Mouse (Mus musculus) kidney, embryonic 16.5 days (tissue): ENCODE results near the gene Itm2b. TPM values are rescaled to one million over a fixed set of nuclear protein-coding genes. Genes with fewer than 3 reads are reported as not detected.

Experiments used
- ATAC-seq: fragments of 200-750 bp; cut with Nextera tagmentation; 2 replicates; pipeline ENCODE4 v1.8.0; 2017; ENCODE audit warnings: moderate TSS enrichment; ENCODE audit not compliant: low FRiP score, low TSS enrichment
- H3K27ac ChIP-seq: fragments of 300-500 bp; sonication (generic); 2 replicates; pipeline ENCODE4 v1.5.1; 2014; ENCODE audit warnings: low read length
- H3K27me3 ChIP-seq: fragments of 300-500 bp; sonication (generic); 2 replicates; pipeline ENCODE4 v1.6.1; 2014; ENCODE audit warnings: low read length, control low read depth, mixed read lengths; ENCODE audit not compliant: insufficient read depth
- H3K36me3 ChIP-seq: fragments of 300-500 bp; sonication (generic); 2 replicates; pipeline ENCODE4 v1.6.1; 2014; ENCODE audit warnings: low read length, control low read depth, mixed read lengths; ENCODE audit not compliant: insufficient read depth
- H3K4me1 ChIP-seq: fragments of 300-500 bp; sonication (generic); 2 replicates; pipeline ENCODE4 v1.6.1; 2014; ENCODE audit warnings: low read length, control low read depth, mixed read lengths; ENCODE audit not compliant: insufficient read depth
- H3K4me2 ChIP-seq: fragments of 300-500 bp; sonication (generic); replicated peaks from 2 replicates; pipeline ENCODE4 v1.6.1; 2014; ENCODE audit warnings: low read depth, low read length
- H3K4me3 ChIP-seq: fragments of 300-500 bp; sonication (generic); 2 replicates; pipeline ENCODE4 v1.5.1; 2014; ENCODE audit warnings: mild to moderate bottlenecking, low read length
- H3K9ac ChIP-seq: fragments of 300-500 bp; sonication (generic); replicated peaks from 2 replicates; pipeline ENCODE4 v1.6.1; 2014; ENCODE audit warnings: low read length
- H3K9me3 ChIP-seq: fragments of 300-500 bp; sonication (generic); 2 replicates; pipeline ENCODE4 v1.6.1; 2016; ENCODE audit warnings: low read length, control low read depth
- WGBS: fragments of 180-500 bp; shearing (Covaris S2); extraction: QIAGEN DNeasy Blood & Tissue Kit; methylation state at CpG from one replicate; pipeline ENCODE4 v1.1.7; 2014; 5-methylcytosine and 5-hydroxymethylcytosine counted together
- polyA plus RNA-seq: library from polyadenylated mRNA; unstranded; fragments of >200 nt; fragmentation: Nextera tagmentation; extraction: Ambion mirVana; gene quantifications from 2 replicates; pipeline ENCODE4 v1.2.1, GENCODE M21; 2015

Itm2b gene
- polyA plus RNA-seq, 1 experiment from 2014 or later, result 1,137 TPM

GRCm38 (mm10) chr14:73373606-73374005 lies 11.5 kb downstream of the Itm2b start:
- H3K4me1 ChIP-seq, result peaks cover 50% of the 10 kb centered on the region
- H3K9ac ChIP-seq, result no peak overlapping the region
- H3K36me3 ChIP-seq, result peaks cover 4% of the 10 kb centered on the region; the same call in 1 of the 2 replicates
- peak overlapping the region; percentile 39; the same call in 1 of the 2 replicates for H3K27ac ChIP-seq
- H3K27me3 ChIP-seq, result no peaks in the 10 kb centered on the region
- ATAC-seq, result no peak
- H3K9me3 ChIP-seq, result no peaks in the 10 kb centered on the region
- 55% methylated on average over 8 of the region's 8 CpGs for WGBS
- H3K4me3 ChIP-seq, result no peak overlapping the region
- H3K4me2 ChIP-seq, result no peak overlapping the region

- no peak for ATAC-seq
- Histone ChIP-seq H3K36me3 (peaks cover 7% of the 10 kb centered on the region), H3K9ac (no peak overlapping the region), H3K27me3 (no peaks in the 10 kb centered on the region), H3K4me1 (peaks cover 50% of the 10 kb centered on the region), H3K9me3 (no peaks in the 10 kb centered on the region), H3K4me2 (no peak overlapping the region), H3K27ac (no peak overlapping the region), H3K4me3 (no peak overlapping the region)
- WGBS, result 86% methylated on average over 4 of the region's 4 CpGs
Measured at GRCm38 (mm10) chr14:73372990-73373389, 12.1 kb downstream of the Itm2b start.

- Histone ChIP-seq H3K4me1 (peaks cover 47% of the 10 kb centered on the region), H3K4me2 (no peak overlapping the region), H3K36me3 (peaks cover 20% of the 10 kb centered on the region), H3K9ac (no peak overlapping the region), H3K4me3 (no peak overlapping the region), H3K9me3 (no peaks in the 10 kb centered on the region), H3K27ac (peak overlapping the region; percentile 19; the same call in 1 of the 2 replicates), H3K27me3 (no peaks in the 10 kb centered on the region)
- 94% methylated on average over 4 of the region's 4 CpGs for WGBS
- no peak for ATAC-seq
Measured at GRCm38 (mm10) chr14:73371577-73371976, 13.5 kb downstream of the Itm2b start.

GRCm38 (mm10) chr14:73370695-73371372 lies 14.3 kb downstream of the Itm2b start:
- H3K9ac ChIP-seq, result no peak overlapping the region
- H3K4me2 ChIP-seq, result no peak overlapping the region
- H3K27me3 ChIP-seq, result no peaks in the 10 kb centered on the region
- ATAC-seq, result peak; percentile 29; the same call in 1 of the 2 replicates
- no peak overlapping the region for H3K4me3 ChIP-seq
- 71% methylated on average over 23 of the region's 23 CpGs for WGBS
- peaks cover 28% of the 10 kb centered on the region for H3K36me3 ChIP-seq
- H3K4me1 ChIP-seq, result peaks cover 45% of the 10 kb centered on the region
- H3K9me3 ChIP-seq, result no peaks in the 10 kb centered on the region
- peak overlapping the region; percentile 47; the same call in 1 of the 2 replicates for H3K27ac ChIP-seq

- H3K27ac ChIP-seq, result peak overlapping the region; percentile 47; the same call in 1 of the 2 replicates
- no peak overlapping the region for H3K9ac ChIP-seq
- H3K4me2 ChIP-seq, result no peak overlapping the region
- H3K4me1 ChIP-seq, result peaks cover 40% of the 10 kb centered on the region
- ATAC-seq, result no peak
- H3K4me3 ChIP-seq, result no peak overlapping the region
- peaks cover 31% of the 10 kb centered on the region for H3K36me3 ChIP-seq
- no peaks in the 10 kb centered on the region for H3K9me3 ChIP-seq
- 76% methylated on average over 11 of the region's 11 CpGs for WGBS
- H3K27me3 ChIP-seq, result no peaks in the 10 kb centered on the region
Measured at GRCm38 (mm10) chr14:73370078-73370670, 14.9 kb downstream of the Itm2b start.

GRCm38 (mm10) chr14:73369634-73370033 lies 15.5 kb downstream of the Itm2b start:
- no peak for ATAC-seq
- peaks cover 35% of the 10 kb centered on the region for H3K4me1 ChIP-seq
- no peak overlapping the region for H3K4me3 ChIP-seq
- no peaks in the 10 kb centered on the region for H3K27me3 ChIP-seq
- H3K9me3 ChIP-seq, result no peaks in the 10 kb centered on the region
- 68% methylated on average over 4 of the region's 4 CpGs for WGBS
- peaks cover 34% of the 10 kb centered on the region for H3K36me3 ChIP-seq
- H3K4me2 ChIP-seq, result no peak overlapping the region
- H3K9ac ChIP-seq, result no peak overlapping the region
- no peak overlapping the region; the same call in 1 of the 2 replicates for H3K27ac ChIP-seq

- ATAC-seq, result no peak
- H3K4me2 ChIP-seq, result no peak overlapping the region
- peaks cover 41% of the 10 kb centered on the region for H3K36me3 ChIP-seq
- H3K4me1 ChIP-seq, result peaks cover 28% of the 10 kb centered on the region
- H3K9ac ChIP-seq, result no peak overlapping the region
- H3K4me3 ChIP-seq, result no peak overlapping the region
- H3K9me3 ChIP-seq, result no peaks in the 10 kb centered on the region
- no peak overlapping the region for H3K27ac ChIP-seq
- WGBS, result 84% methylated on average over 13 of the region's 13 CpGs
- H3K27me3 ChIP-seq, result no peaks in the 10 kb centered on the region
Measured at GRCm38 (mm10) chr14:73368966-73369365, 16.1 kb downstream of the Itm2b start.

GRCm38 (mm10) chr14:73368221-73368620 lies 16.9 kb downstream of the Itm2b start:
- Histone ChIP-seq H3K9me3 (no peaks in the 10 kb centered on the region), H3K4me1 (peaks cover 22% of the 10 kb centered on the region), H3K27ac (no peak overlapping the region), H3K9ac (no peak overlapping the region), H3K27me3 (no peaks in the 10 kb centered on the region), H3K36me3 (peaks cover 48% of the 10 kb centered on the region), H3K4me2 (no peak overlapping the region), H3K4me3 (no peak overlapping the region)
- WGBS, result 91% methylated on average over 13 of the region's 13 CpGs
- no peak for ATAC-seq

GRCm38 (mm10) chr14:73366278-73366677 lies 18.8 kb downstream of the Itm2b start:
- no peak for ATAC-seq
- H3K4me2 ChIP-seq, result no peak overlapping the region
- no peaks in the 10 kb centered on the region for H3K9me3 ChIP-seq
- no peaks in the 10 kb centered on the region for H3K27me3 ChIP-seq
- 89% methylated on average over 11 of the region's 11 CpGs for WGBS
- no peak overlapping the region for H3K4me3 ChIP-seq
- H3K27ac ChIP-seq, result no peak overlapping the region
- H3K4me1 ChIP-seq, result peaks cover 12% of the 10 kb centered on the region; the same call in 1 of the 2 replicates
- no peak overlapping the region for H3K9ac ChIP-seq
- peaks cover 65% of the 10 kb centered on the region for H3K36me3 ChIP-seq

- H3K4me1 ChIP-seq, result no peaks in the 10 kb centered on the region
- 93% methylated on average over 11 of the region's 11 CpGs for WGBS
- no peak overlapping the region for H3K4me3 ChIP-seq
- peaks cover 88% of the 10 kb centered on the region for H3K36me3 ChIP-seq
- ATAC-seq, result no peak
- no peaks in the 10 kb centered on the region for H3K9me3 ChIP-seq
- no peaks in the 10 kb centered on the region for H3K27me3 ChIP-seq
- no peak overlapping the region for H3K27ac ChIP-seq
- H3K4me2 ChIP-seq, result no peak overlapping the region
- H3K9ac ChIP-seq, result no peak overlapping the region
Measured at GRCm38 (mm10) chr14:73363782-73364181, 21.3 kb downstream of the Itm2b start.
